Mouse (Mus musculus): Measurements from ENCODE around the gene Ucn2. TPM values are rescaled to one million over a fixed set of nuclear protein-coding genes. Genes with fewer than 3 reads are reported as not detected.

The Ucn2 gene
- total RNA-seq (2014; rRNA removed; ENCODE audit: low replicate concordance), result not detected in 2 replicates
- not detected in 2 replicates for polyA plus RNA-seq (2015; fragmentation: Nextera tagmentation; extraction: Ambion mirVana)

DNA sequence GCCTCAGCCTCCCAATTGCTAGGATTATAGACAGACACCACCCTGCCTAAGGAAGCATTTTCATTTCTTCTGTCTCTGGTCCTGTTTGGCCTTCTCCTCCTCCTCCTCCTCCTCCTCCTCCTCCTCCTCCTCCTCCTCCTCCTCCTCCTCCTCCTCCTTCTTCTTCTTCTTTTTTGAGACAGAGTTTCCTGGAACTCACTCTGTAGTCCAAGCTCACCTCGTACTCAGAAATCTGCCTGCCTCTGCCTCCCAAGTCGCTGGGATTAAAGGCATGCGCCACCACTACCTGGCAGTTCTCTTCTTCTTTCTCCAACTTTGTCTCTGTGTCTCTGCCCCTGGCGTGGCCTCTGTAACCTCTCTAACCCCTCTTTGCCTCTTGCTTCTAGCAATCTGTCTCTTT lies at the start of gene Ucn2:
TSS of gene Ucn2 (plus strand) at position 301 of the 400 bp plus-strand sequence.
- Histone ChIP-seq H3K27ac (ENCODE audit: low read depth) (no peak within 1 kb of the TSS), H3K36me3 (replicated peaks; ENCODE audit: control insufficient read depth, insufficient read depth, low read length) (no peaks in the 10 kb centered on the region), H3K4me3 (ENCODE audit: low read depth, low read length) (no peak within 1 kb of the TSS), H3K27me3 (ENCODE audit: control insufficient read depth, insufficient read depth, low read length) (no peaks in the 10 kb centered on the region), H3K4me1 (ENCODE audit: control insufficient read depth, insufficient read depth) (peaks cover 28% of the 10 kb centered on the region), H3K9ac (replicated peaks; ENCODE audit: low read depth, low read length) (no peak within 1 kb of the TSS), H3K9me3 (replicated peaks; ENCODE audit: control insufficient read depth, low read length) (no peaks in the 10 kb centered on the region), H3K4me2 (ENCODE audit: low read depth, low read length) (no peak within 1 kb of the TSS)
- 77% methylated on average over 4 of the region's 4 CpGs for WGBS
- DNase-seq (ENCODE audit: low spot score), result no peak
- TF ChIP-seq EP300 (IDR thresholded peaks at IDR 0.05; ENCODE audit: low read depth) (no peak), CTCF (IDR thresholded peaks at IDR 0.05; ENCODE audit: low read depth) (no peak)
- no peak for ATAC-seq (ENCODE audit: insufficient read depth, low read depth)

DNA sequence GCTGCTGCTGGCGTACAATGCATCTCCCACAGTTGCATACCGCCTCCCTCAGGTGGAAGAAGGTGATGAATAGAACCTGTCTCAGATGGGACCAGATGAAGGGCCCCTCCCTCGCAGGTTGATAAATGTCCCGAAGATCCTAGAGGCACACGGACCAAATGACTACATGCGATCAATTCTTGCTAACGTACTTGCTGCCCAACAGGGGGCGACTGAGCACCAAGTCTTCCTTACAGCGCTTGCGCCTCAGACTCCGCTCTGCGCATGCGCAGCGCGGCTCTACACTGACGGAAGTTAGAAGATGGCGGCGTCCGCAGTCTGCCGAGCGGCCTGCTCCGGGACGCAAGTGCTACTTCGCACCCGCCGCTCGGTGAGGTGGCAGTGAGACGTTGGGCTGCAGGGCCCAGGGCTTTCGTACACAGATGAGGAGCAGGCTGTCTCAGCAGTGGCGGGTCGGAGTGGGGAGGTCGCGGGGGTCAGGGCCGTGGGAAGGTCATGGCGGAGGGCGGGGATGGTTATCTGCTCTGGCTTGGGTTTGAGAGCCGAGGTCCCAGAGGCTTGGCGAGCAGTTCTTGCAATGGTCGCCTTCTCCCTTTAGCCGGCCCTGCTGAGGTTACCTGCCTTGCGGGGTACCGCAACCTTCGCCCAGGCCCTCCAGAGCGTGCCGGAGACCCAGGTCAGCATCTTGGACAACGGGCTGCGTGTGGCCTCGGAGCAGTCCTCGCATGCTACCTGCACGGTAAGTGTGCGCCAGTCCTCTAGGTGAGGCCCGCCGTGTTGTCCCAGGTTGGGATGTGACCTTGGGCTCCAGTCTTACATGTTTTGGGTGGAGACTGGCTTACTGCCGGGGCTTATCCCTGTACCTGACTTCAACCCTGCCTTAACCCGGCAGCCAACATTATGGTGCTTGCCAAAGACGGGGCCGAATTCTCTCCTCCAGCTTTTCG lies 49.1 kb upstream of the Ucn2 start, which contains the start of gene Uqcrc1:
TSS of gene Uqcrc1 (plus strand) at position 216 of the 947 bp plus-strand sequence.
- Histone ChIP-seq H3K9ac (replicated peaks; ENCODE audit: low read depth, low read length) (peak within 1 kb of the TSS; percentile 91), H3K27me3 (ENCODE audit: control insufficient read depth, insufficient read depth, low read length) (no peaks in the 10 kb centered on the region), H3K4me2 (ENCODE audit: low read depth, low read length) (peak within 1 kb of the TSS; percentile 62), H3K4me3 (ENCODE audit: low read depth, low read length) (peak within 1 kb of the TSS; percentile 88), H3K27ac (ENCODE audit: low read depth) (peak within 1 kb of the TSS; percentile 88), H3K36me3 (replicated peaks; ENCODE audit: control insufficient read depth, insufficient read depth, low read length) (peaks cover 37% of the 10 kb centered on the region), H3K9me3 (replicated peaks; ENCODE audit: control insufficient read depth, low read length) (no peaks in the 10 kb centered on the region), H3K4me1 (ENCODE audit: control insufficient read depth, insufficient read depth) (0 out of 2 replicates have a peak, but pooled peaks cover 4% of the 10 kb centered on the region)
- WGBS, result under 1% methylated on average over 57 of the region's 58 CpGs
- DNase-seq (ENCODE audit: low spot score) (peak; percentile 97), ATAC-seq (ENCODE audit: insufficient read depth, low read depth) (peak; percentile 86)
- peak; percentile 90 for TF ChIP-seq CTCF (IDR thresholded peaks at IDR 0.05; ENCODE audit: low read depth)
- TF ChIP-seq EP300 (IDR thresholded peaks at IDR 0.05; ENCODE audit: low read depth), result peak; percentile 72

DNA sequence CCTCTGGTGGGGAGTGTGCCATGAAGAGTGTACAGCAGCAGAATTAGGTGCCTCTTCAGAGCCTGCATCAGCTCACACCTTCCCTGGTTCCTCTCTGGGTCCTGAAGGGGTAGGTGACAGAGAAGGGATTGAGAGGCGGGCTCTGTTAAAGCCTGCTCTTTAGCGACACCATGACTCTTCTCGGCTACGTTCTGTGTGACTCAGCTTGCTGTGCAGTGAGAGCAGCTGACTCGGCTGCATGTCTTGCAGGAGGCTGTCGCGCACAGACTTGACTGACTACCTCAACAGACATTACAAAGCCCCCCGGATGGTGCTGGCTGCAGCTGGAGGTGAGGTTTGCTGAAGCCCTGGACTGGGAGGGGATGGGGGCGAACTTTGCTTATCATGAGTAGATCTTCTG lies 40.7 kb upstream of the Ucn2 start:
- Histone ChIP-seq H3K27me3 (ENCODE audit: control insufficient read depth, insufficient read depth, low read length) (no peaks in the 10 kb centered on the region), H3K4me1 (ENCODE audit: control insufficient read depth, insufficient read depth) (peaks cover 13% of the 10 kb centered on the region; the same call in 1 of the 2 replicates), H3K4me3 (ENCODE audit: low read depth, low read length) (no peak overlapping the region), H3K9me3 (replicated peaks; ENCODE audit: control insufficient read depth, low read length) (no peaks in the 10 kb centered on the region), H3K36me3 (replicated peaks; ENCODE audit: control insufficient read depth, insufficient read depth, low read length) (peaks cover 93% of the 10 kb centered on the region), H3K4me2 (ENCODE audit: low read depth, low read length) (no peak overlapping the region), H3K27ac (ENCODE audit: low read depth) (no peak overlapping the region), H3K9ac (replicated peaks; ENCODE audit: low read depth, low read length) (no peak overlapping the region)
- ATAC-seq (ENCODE audit: insufficient read depth, low read depth) (no peak), DNase-seq (ENCODE audit: low spot score) (no peak)
- WGBS, result 82% methylated on average over 9 of the region's 9 CpGs
- TF ChIP-seq EP300 (IDR thresholded peaks at IDR 0.05; ENCODE audit: low read depth), result no peak
- TF ChIP-seq CTCF (IDR thresholded peaks at IDR 0.05; ENCODE audit: low read depth), result no peak

DNA sequence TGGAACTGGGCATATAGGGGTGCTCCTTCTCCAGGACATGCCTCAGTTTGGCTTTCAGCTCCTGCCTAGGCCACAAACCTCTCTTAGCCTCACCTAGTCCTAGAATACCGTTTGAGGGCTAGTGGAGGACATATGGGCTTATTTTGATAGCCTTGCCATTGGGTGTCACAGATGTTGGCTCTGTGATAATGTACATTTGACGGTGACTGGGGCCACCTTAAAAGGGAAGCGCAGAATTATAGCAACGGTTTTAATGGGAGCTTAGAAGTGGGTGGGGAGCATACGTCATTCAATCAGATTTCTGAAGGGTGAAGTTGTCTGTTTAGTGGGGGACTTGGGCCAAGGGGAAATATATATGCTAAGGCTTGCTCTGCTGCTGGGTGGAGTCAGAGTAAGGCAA lies 40.2 kb upstream of the Ucn2 start:
- no peak overlapping the region for H3K9ac ChIP-seq (replicated peaks; ENCODE audit: low read depth, low read length)
- no peak for DNase-seq (ENCODE audit: low spot score)
- H3K27me3 ChIP-seq (ENCODE audit: control insufficient read depth, insufficient read depth, low read length), result no peaks in the 10 kb centered on the region
- no peak overlapping the region for H3K4me3 ChIP-seq (ENCODE audit: low read depth, low read length)
- peaks cover 91% of the 10 kb centered on the region for H3K36me3 ChIP-seq (replicated peaks; ENCODE audit: control insufficient read depth, insufficient read depth, low read length)
- H3K4me2 ChIP-seq (ENCODE audit: low read depth, low read length), result no peak overlapping the region
- H3K4me1 ChIP-seq (ENCODE audit: control insufficient read depth, insufficient read depth), result peaks cover 13% of the 10 kb centered on the region; the same call in 1 of the 2 replicates
- ATAC-seq (ENCODE audit: insufficient read depth, low read depth), result no peak
- 84% methylated on average over 5 of the region's 5 CpGs for WGBS
- H3K27ac ChIP-seq (ENCODE audit: low read depth), result no peak overlapping the region
- no peaks in the 10 kb centered on the region for H3K9me3 ChIP-seq (replicated peaks; ENCODE audit: control insufficient read depth, low read length)
- TF ChIP-seq EP300 (IDR thresholded peaks at IDR 0.05; ENCODE audit: low read depth) (no peak), CTCF (IDR thresholded peaks at IDR 0.05; ENCODE audit: low read depth) (no peak)

DNA sequence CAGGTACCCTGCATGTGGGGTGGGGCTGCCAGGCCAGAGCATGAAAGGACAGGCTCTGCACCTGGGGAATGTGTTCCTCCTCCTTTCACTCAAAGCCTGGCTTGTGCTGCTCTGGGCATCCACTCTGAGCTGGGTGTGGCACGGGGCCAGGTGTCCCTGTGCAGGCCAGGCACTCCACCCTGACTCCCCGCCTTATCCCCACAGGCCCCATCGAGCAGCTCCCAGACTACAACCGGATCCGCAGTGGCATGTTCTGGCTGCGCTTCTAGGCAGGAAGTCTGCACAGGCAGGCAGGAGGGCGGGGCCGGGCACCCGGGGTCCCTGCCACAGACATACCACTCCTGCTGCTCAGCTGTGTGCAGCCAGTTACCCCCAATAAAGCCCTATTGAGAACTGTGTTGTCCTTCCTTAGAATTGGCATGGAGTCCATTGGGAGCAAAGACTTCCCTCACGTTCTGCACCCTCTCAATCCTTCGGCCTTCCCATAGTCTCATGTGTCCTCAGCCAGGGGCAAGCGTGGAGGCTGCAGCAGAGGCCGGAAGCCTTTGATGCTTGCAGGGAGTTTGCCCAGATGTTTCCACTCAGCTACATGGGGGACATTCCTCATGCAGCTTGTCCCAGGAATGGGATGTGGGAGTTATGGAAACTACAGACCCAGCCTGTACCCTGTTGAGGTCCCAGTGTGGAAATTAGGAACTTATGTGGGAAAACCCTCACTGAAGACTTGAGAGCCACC lies 36.4 kb upstream of the Ucn2 start:
- Histone ChIP-seq H3K36me3 (replicated peaks; ENCODE audit: control insufficient read depth, insufficient read depth, low read length) (peaks cover 59% of the 10 kb centered on the region), H3K9ac (replicated peaks; ENCODE audit: low read depth, low read length) (no peak overlapping the region), H3K4me1 (ENCODE audit: control insufficient read depth, insufficient read depth) (peaks cover 16% of the 10 kb centered on the region), H3K9me3 (replicated peaks; ENCODE audit: control insufficient read depth, low read length) (no peaks in the 10 kb centered on the region), H3K4me2 (ENCODE audit: low read depth, low read length) (no peak overlapping the region), H3K4me3 (ENCODE audit: low read depth, low read length) (no peak overlapping the region), H3K27me3 (ENCODE audit: control insufficient read depth, insufficient read depth, low read length) (peaks cover 13% of the 10 kb centered on the region), H3K27ac (ENCODE audit: low read depth) (peak overlapping the region; percentile 44)
- peak; percentile 60 for ATAC-seq (ENCODE audit: insufficient read depth, low read depth)
- DNase-seq (ENCODE audit: low spot score), result no peak
- 60% methylated on average over 13 of the region's 13 CpGs for WGBS
- TF ChIP-seq EP300 (IDR thresholded peaks at IDR 0.05; ENCODE audit: low read depth) (no peak), CTCF (IDR thresholded peaks at IDR 0.05; ENCODE audit: low read depth) (no peak)
